Mouse (Mus musculus) thymus, adult 2 months (tissue): ENCODE data around the gene Ppp1r9a. TPM values are rescaled to one million over a fixed set of nuclear protein-coding genes. Genes with fewer than 3 reads are reported as not detected.
A peak's percentile ranks its signal among the peaks of the same experiment; 100 is the strongest.
"Not testable (repeated sequence)": the region's sequence is repeated elsewhere in the genome, so short reads cannot be mapped to it uniquely, and the experiment has no call there.

Experiments
- DNase-seq: peaks from one replicate; pipeline ENCODE4 v3.0.0; 2021
- H3K27ac ChIP-seq: fragments of 200-500 bp; 2 replicates; pipeline ENCODE4 v1.5.1; 2012; ENCODE audit warnings: low read length, control low read depth; ENCODE audit not compliant: control insufficient read depth, insufficient read depth
- H3K27me3 ChIP-seq: fragments of 200-500 bp; 2 replicates; pipeline ENCODE4 v1.6.1; 2012; ENCODE audit warnings: mild to moderate bottlenecking, low read length, moderate library complexity, mixed read lengths; ENCODE audit not compliant: control insufficient read depth, insufficient read depth
- H3K36me3 ChIP-seq: fragments of 200-500 bp; 2 replicates; pipeline ENCODE4 v1.6.1; 2012; ENCODE audit warnings: mild to moderate bottlenecking, low read length, moderate library complexity; ENCODE audit not compliant: control insufficient read depth, insufficient read depth
- H3K4me1 ChIP-seq: fragments of 200-500 bp; replicated peaks from 2 replicates; pipeline ENCODE4 v1.6.1; 2012; ENCODE audit warnings: low read length; ENCODE audit not compliant: control insufficient read depth, insufficient read depth
- H3K4me3 ChIP-seq: fragments of 200-500 bp; 2 replicates; pipeline ENCODE4 v1.5.1; 2012; ENCODE audit warnings: mild to moderate bottlenecking, low read length, control low read depth, moderate library complexity; ENCODE audit not compliant: control insufficient read depth, insufficient read depth
- CTCF ChIP-seq: fragments of 200-500 bp; IDR thresholded peaks from 2 replicates; pipeline ENCODE4 v1.5.1; 2012; ENCODE audit warnings: mild to moderate bottlenecking, control low read depth, low read length, moderate library complexity, borderline replicate concordance; ENCODE audit not compliant: control insufficient read depth, poor library complexity, insufficient read depth; ENCODE audit errors: extremely low read depth
- POLR2A ChIP-seq: fragments of 200-500 bp; IDR thresholded peaks from 2 replicates; pipeline ENCODE4 v1.6.1; 2012; ENCODE audit warnings: mild to moderate bottlenecking, low read length, control low read depth, moderate library complexity; ENCODE audit not compliant: control insufficient read depth, poor library complexity, insufficient read depth; ENCODE audit errors: extremely low read depth
- WGBS: fragments of 180-500 bp; shearing (Covaris S2); methylation state at CpG from one replicate; pipeline ENCODE4 v1.1.7; 2018; 5-methylcytosine and 5-hydroxymethylcytosine counted together
- polyA plus RNA-seq: library from polyadenylated mRNA; depleted of rRNA; stranded (reverse); fragments of >200 nt; gene quantifications from 2 replicates; pipeline ENCODE4 v1.2.3, GENCODE M21; 2012; rRNA removed

Ppp1r9a gene
- 0.55 and 0.92 TPM in 2 replicates for polyA plus RNA-seq

DNA sequence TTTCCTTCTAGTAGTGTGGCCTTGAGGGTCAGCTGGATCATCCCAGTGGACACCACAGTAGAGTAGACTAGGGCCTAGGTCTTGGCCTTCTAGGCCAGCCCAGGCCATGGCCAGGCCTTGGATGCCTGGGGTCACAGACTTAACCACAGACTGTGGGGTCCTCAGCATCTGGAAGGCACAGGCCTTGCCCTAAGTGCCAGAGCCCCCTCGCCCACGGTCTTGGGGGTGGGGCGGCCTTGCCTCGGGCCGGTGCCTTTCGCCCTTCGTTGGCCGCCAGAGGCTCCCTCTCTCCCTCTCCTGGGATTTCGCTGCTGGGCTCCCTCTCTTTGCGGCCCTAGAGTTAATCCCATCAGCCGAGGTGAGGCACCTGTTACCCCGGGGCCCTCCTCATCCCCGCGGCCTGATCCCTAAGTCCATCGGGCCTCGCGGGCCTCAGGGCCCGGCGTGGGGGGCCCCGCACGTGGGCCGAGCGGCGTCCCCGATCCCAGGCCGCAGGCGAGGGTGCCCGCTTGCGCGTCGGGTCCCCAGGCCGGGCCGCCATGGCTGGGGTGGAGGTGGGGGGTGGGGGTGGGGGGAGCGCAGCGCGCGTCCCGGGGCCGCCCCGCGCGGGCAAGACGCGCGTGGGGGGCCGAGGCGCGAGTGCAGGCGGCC lies at the start of gene Ppp1r9a:
Gene Ppp1r9a, plus strand, starts transcription at position 244 of the 651 bp plus-strand sequence.
- no peak for DNase-seq
- H3K27ac ChIP-seq, result no peak within 1 kb of the TSS
- no peak for TF ChIP-seq POLR2A
- TF ChIP-seq CTCF, result no peak

DNA sequence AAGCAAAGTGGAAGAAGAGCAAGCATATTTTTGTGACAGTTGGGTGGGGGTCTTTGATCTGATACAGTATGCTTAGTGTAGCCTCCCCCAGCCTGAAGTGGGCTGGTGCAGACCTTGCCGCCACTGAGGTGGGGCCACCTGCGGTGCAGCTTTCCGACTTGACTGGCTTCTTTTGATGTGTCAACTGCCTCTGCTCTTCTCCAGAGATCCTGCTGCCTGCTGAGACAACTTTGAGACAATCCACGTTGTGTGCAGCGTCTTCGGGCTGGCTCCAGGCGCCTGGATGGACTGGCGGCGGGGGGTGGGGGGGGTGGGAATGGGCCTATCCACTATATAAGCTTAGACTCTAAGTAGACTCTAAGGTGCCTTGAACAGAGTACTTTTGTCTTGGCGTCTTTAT lies 47.5 kb upstream of the Ppp1r9a start:
- 93% methylated on average over 10 of the region's 10 CpGs for WGBS
- TF ChIP-seq CTCF, result no peak
- Histone ChIP-seq H3K27me3 (no peaks in the 10 kb centered on the region), H3K4me3 (no peak overlapping the region), H3K36me3 (no peaks in the 10 kb centered on the region), H3K4me1 (no peaks in the 10 kb centered on the region), H3K27ac (no peak overlapping the region)
- no peak for DNase-seq

More for the DNA sequence above, at the start of gene Ppp1r9a:
- no peaks in the 10 kb centered on the region for H3K36me3 ChIP-seq
- 8% methylated on average over 33 of the region's 49 CpGs for WGBS
- H3K27me3 ChIP-seq, result peaks cover 2% of the 10 kb centered on the region; the same call in 1 of the 2 replicates
- peak within 1 kb of the TSS; percentile 25 for H3K4me3 ChIP-seq
- H3K4me1 ChIP-seq, result no peaks in the 10 kb centered on the region

DNA sequence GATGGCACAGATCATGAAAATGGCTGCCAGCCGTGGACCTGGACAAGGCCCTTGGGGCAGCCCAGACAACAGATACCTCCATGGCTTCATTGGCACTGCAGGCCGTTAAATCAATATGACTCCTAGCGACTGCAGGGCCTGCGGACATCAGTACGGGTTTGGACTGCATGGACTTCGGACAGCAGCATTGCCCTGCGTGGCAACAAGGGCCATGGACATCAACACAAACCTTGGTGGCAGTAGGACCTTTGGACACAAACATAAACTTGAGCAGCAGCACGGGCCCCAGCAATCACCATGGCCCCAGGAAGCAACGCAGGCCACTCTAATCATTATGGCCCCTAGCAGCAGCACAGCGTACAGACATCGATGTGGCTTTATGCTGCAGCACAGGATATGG lies 45.8 kb upstream of the Ppp1r9a start:
- Histone ChIP-seq H3K36me3 (no peaks in the 10 kb centered on the region), H3K4me3 (no peak overlapping the region), H3K27ac (no peak overlapping the region), H3K27me3 (no peaks in the 10 kb centered on the region), H3K4me1 (no peaks in the 10 kb centered on the region)
- WGBS, result 95% methylated on average over 11 of the region's 11 CpGs
- no peak for DNase-seq
- TF ChIP-seq CTCF, result no peak
- TF ChIP-seq POLR2A, result no peak

GRCm38 (mm10) chr6:4884316-4884715 lies 18.4 kb upstream of the Ppp1r9a start:
- Histone ChIP-seq H3K4me1 (no peaks in the 10 kb centered on the region), H3K27me3 (no peaks in the 10 kb centered on the region), H3K36me3 (no peaks in the 10 kb centered on the region), H3K4me3 (no peak overlapping the region), H3K27ac (no peak overlapping the region)
- 85% methylated on average over 3 of the region's 3 CpGs for WGBS
- no peak for TF ChIP-seq POLR2A
- no peak for TF ChIP-seq CTCF
- DNase-seq, result no peak

DNA sequence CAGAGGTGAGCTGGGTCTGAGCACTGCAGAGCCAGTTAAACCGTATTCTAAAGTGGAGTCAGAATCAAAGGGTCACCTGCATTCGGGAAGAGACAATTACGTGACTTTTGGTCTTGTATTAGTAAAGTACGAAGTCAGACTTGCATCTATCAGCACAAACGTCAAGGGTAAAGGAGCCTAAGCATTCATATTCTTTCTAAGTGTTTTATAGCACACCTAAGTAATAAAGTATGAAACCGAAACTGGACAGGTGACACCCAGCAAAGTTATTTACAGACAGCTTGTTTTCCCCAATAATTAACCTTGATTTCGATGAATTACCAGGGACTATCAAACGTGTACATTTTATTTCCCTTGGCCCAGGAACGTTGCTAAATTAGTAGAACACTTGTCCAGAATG lies 13.2 kb upstream of the Ppp1r9a start:
- no peaks in the 10 kb centered on the region for H3K4me1 ChIP-seq
- H3K27me3 ChIP-seq, result no peaks in the 10 kb centered on the region
- H3K36me3 ChIP-seq, result no peaks in the 10 kb centered on the region
- no peak for DNase-seq
- WGBS, result 87% methylated on average over 9 of the region's 9 CpGs
- no peak overlapping the region for H3K27ac ChIP-seq
- H3K4me3 ChIP-seq, result no peak overlapping the region
- TF ChIP-seq POLR2A (no peak), CTCF (no peak)

- Histone ChIP-seq H3K36me3 (no peaks in the 10 kb centered on the region), H3K4me3 (no peak overlapping the region), H3K4me1 (no peaks in the 10 kb centered on the region), H3K27ac (no peak overlapping the region), H3K27me3 (no peaks in the 10 kb centered on the region)
- no peak for TF ChIP-seq CTCF
- TF ChIP-seq POLR2A, result no peak
- WGBS, result 92% methylated on average over 11 of the region's 11 CpGs
- DNase-seq, result no peak
Measured at GRCm38 (mm10) chr6:4892417-4892816, 10.3 kb upstream of the Ppp1r9a start.

- not testable (repeated sequence) for H3K27ac ChIP-seq, H3K4me3 ChIP-seq, DNase-seq, H3K36me3 ChIP-seq, H3K4me1 ChIP-seq, H3K27me3 ChIP-seq
- 75% methylated on average over 12 of the region's 12 CpGs for WGBS
Measured at GRCm38 (mm10) chr6:4893312-4893711, 9.4 kb upstream of the Ppp1r9a start.
